Mouse (Mus musculus) Patski (cell line): ENCODE measurements at regions not wholly inside any gene's neighbourhood (a gene's known extent, or its start where the extent isn't known, plus 50 kb on each side); places are given as distances from the start of the nearest gene placed in this dataset.
A peak's percentile ranks its signal among the peaks of the same experiment; 100 is the strongest.

Experiments
- ATAC-seq: fragments of 100-300 bp; one replicate; pipeline ENCODE4 v1.8.0; 2021
- CTCF ChIA-PET: fragments of 350-600 bp; sonication (Branson Sonifier 250); formaldehyde crosslinking; loops from one replicate; lab custom pipeline; 2022; ENCODE audit warnings: inconsistent platforms; lab: Charles Lee
- POLR2A ChIA-PET: fragments of 350-600 bp; sonication (Branson Sonifier 250); formaldehyde crosslinking; loops from one replicate; lab custom pipeline; 2022; ENCODE audit warnings: antibody characterized with exemption, inconsistent platforms; lab: Charles Lee
- DNase-seq: peaks from one replicate; pipeline ENCODE4 v3.0.0-alpha.2; 2011; ENCODE audit warnings: low read depth, low spot score
- H3K27me3 ChIP-seq: fragments of 371-371 bp; one replicate; pipeline ENCODE4 v1.5.1; 2021
- CTCF ChIP-seq: fragments of 100-300 bp; IDR thresholded peaks from one replicate; pipeline ENCODE4 v1.5.1; 2021
- in situ Hi-C: fragments of 300-500 bp; cut with MboI; formaldehyde crosslinking; loops from 3 replicates; pipeline ENCODE4 v1.11.1; 2018; ENCODE audit warnings: low pct_unique_long_range_greater_than_20kb, mixed read lengths

GRCm38 (mm10) chr11:111529591-111529990, 463.6 kb downstream of the Kcnj2 start:
- no peak for DNase-seq

GRCm38 (mm10) chr11:111530912-111531311, 464.9 kb downstream of the Kcnj2 start:
- in situ Hi-C loops: loop anchor here (5.0 to 25.0 kb wide), 5 partner anchors 1034 to 1534 kb away; no protein-coding TSS in a partner anchor
- ChIA-PET CTCF (interaction anchor here (1.1 kb wide), 1 partner anchor 10 kb away, joined by 3 read pairs; no protein-coding TSS in a partner anchor), POLR2A (interaction anchor here (0.5 kb wide), 1 partner anchor 524 kb away, joined by 5 read pairs; no protein-coding TSS in a partner anchor)
- peaks cover 9% of the 10 kb centered on the region for H3K27me3 ChIP-seq
- no peak for TF ChIP-seq CTCF
- DNase-seq (no peak), ATAC-seq (no peak)

More at GRCm38 (mm10) chr11:111529591-111529990, 463.6 kb downstream of the Kcnj2 start:
- ChIA-PET POLR2A (interaction anchor here (0.5 kb wide), 1 partner anchor 123 kb away, joined by 4 read pairs; no protein-coding TSS in a partner anchor), CTCF (no interaction called here)
- H3K27me3 ChIP-seq: peaks cover 14% of the 10 kb centered on the region
- no peak for ATAC-seq
- TF ChIP-seq CTCF: no peak
- in situ Hi-C loops: loop anchor here (10.0 to 25.0 kb wide), 3 partner anchors 985 to 1358 kb away; no protein-coding TSS in a partner anchor

- TF ChIP-seq CTCF: peak; percentile 63
- POLR2A ChIA-PET: no interaction called here
- no peak for ATAC-seq
- DNase-seq: no peak
- peaks cover 9% of the 10 kb centered on the region for H3K27me3 ChIP-seq
- in situ Hi-C loops: loop anchor here (5.0 to 25.0 kb wide), 5 partner anchors 1035 to 1532 kb away; no protein-coding TSS in a partner anchor
- CTCF ChIA-PET: interaction anchor here (0.7 to 2.3 kb wide), 10 partner anchors 8 to 1634 kb away, joined by 3 to 9 read pairs (median 3); no protein-coding TSS in a partner anchor
Measured at GRCm38 (mm10) chr11:111532457-111532856, 466.5 kb downstream of the Kcnj2 start.

GRCm38 (mm10) chr11:111536040-111536836, 470.3 kb downstream of the Kcnj2 start:
- TF ChIP-seq CTCF: peak; percentile 65
- DNase-seq (no peak), ATAC-seq (no peak)
- H3K27me3 ChIP-seq: peaks cover 26% of the 10 kb centered on the region
- CTCF ChIA-PET: interaction anchor here (0.6 to 5.3 kb wide), 10 partner anchors 10 to 1628 kb away, joined by 3 to 34 read pairs (median 3); no protein-coding TSS in a partner anchor
- in situ Hi-C loops: loop anchor here (5.0 to 25.0 kb wide), 6 partner anchors 1174 to 1631 kb away; no protein-coding TSS in a partner anchor
- POLR2A ChIA-PET: interaction anchor here (0.6 to 1.0 kb wide), 2 partner anchors 337 to 1628 kb away, joined by 3 to 4 read pairs; no protein-coding TSS in a partner anchor

GRCm38 (mm10) chr11:111537654-111538053, 471.7 kb downstream of the Kcnj2 start:
- ChIA-PET CTCF (interaction anchor here (0.7 to 5.3 kb wide), 10 partner anchors 8 to 1629 kb away, joined by 3 to 34 read pairs (median 4); partner anchors contain the start of gene Sox9), POLR2A (interaction anchor here (1.0 kb wide), 1 partner anchor 1627 kb away, joined by 3 read pairs; no protein-coding TSS in a partner anchor)
- DNase-seq: no peak
- peaks cover 40% of the 10 kb centered on the region for H3K27me3 ChIP-seq
- in situ Hi-C loops: loop anchor here (5.0 to 25.0 kb wide), 6 partner anchors 1175 to 1630 kb away; no protein-coding TSS in a partner anchor
- ATAC-seq: peak; percentile 44
- TF ChIP-seq CTCF: peak; percentile 82

- POLR2A ChIA-PET: no interaction called here
- no peak for DNase-seq
- ATAC-seq: no peak
- CTCF ChIA-PET: interaction anchor here (1.2 to 5.3 kb wide), 2 partner anchors 8 to 1624 kb away, joined by 3 to 34 read pairs; no protein-coding TSS in a partner anchor
- no peak for TF ChIP-seq CTCF
- in situ Hi-C loops: loop anchor here (5.0 to 25.0 kb wide), 6 partner anchors 1178 to 1627 kb away; no protein-coding TSS in a partner anchor
- peaks cover 39% of the 10 kb centered on the region for H3K27me3 ChIP-seq
Measured at GRCm38 (mm10) chr11:111539960-111540359, 474.0 kb downstream of the Kcnj2 start.

GRCm38 (mm10) chr11:111545291-111545690, 479.3 kb downstream of the Kcnj2 start:
- CTCF ChIA-PET: interaction anchor here (1.7 to 2.3 kb wide), 2 partner anchors 8 to 15 kb away, joined by 4 to 8 read pairs; no protein-coding TSS in a partner anchor

GRCm38 (mm10) chr11:111555131-111555530, 489.2 kb downstream of the Kcnj2 start:
- no peak for ATAC-seq
- ChIA-PET POLR2A (no interaction called here), CTCF (no interaction called here)
- no peak for TF ChIP-seq CTCF
- in situ Hi-C loops: no loop called here
- no peak for DNase-seq
- peaks cover 23% of the 10 kb centered on the region for H3K27me3 ChIP-seq

More at GRCm38 (mm10) chr11:111545291-111545690, 479.3 kb downstream of the Kcnj2 start:
- DNase-seq (no peak), ATAC-seq (no peak)
- POLR2A ChIA-PET: no interaction called here
- in situ Hi-C loops: loop anchor here (25.0 kb wide), 2 partner anchors 1183 to 1342 kb away; no protein-coding TSS in a partner anchor
- peaks cover 30% of the 10 kb centered on the region for H3K27me3 ChIP-seq
- TF ChIP-seq CTCF: no peak

GRCm38 (mm10) chr11:111555615-111556014, 489.7 kb downstream of the Kcnj2 start:
- ChIA-PET POLR2A (no interaction called here), CTCF (no interaction called here)
- ATAC-seq: no peak
- peaks cover 23% of the 10 kb centered on the region for H3K27me3 ChIP-seq
- no peak for DNase-seq
- no peak for TF ChIP-seq CTCF
- in situ Hi-C loops: no loop called here
